Mouse (Mus musculus): ENCODE results near the gene Pigx.

DNA sequence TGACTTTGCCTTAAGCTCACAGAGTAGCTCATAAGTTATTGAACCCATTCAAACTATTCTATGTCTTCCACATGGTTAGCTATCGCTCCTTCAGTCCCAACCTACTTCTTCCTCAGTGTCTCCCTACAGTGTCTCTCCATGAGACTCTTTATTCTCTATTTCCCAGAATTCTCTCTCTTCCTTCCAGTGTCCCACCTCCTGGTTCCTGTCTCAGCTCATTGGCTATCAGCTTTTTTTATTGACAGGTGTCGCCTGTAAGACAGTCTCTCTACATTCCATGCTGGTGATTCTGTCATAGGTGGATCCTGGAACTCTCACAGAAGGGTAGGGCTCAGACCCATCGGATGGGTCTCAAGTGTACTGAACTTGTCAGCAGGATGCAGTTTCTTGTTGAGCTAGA is 25.8 kb upstream of the Pigx start:
- TF ChIP-seq POLR2AphosphoS5 (IDR thresholded peaks at IDR 0.05; ENCODE audit: insufficient replicate concordance, low read depth, low read length) = no peak
- no peak for TF ChIP-seq CTCF (IDR thresholded peaks at IDR 0.05; ENCODE audit: low read depth, low read length)
- no peak for TF ChIP-seq GATA1 (IDR thresholded peaks at IDR 0.05; ENCODE audit: borderline replicate concordance, low read length)
- no peak for TF ChIP-seq TAL1 (conservative IDR thresholded peaks at IDR 0.05; ENCODE audit: low read depth, low read length)
- TF ChIP-seq GATA2 (IDR thresholded peaks at IDR 0.05; ENCODE audit: borderline replicate concordance, low read depth, low read length) = no peak
